Mouse (Mus musculus) testis, adult 2 months (tissue): Measurements from ENCODE around the gene Tmem54. TPM values are rescaled to one million over a fixed set of nuclear protein-coding genes. Genes with fewer than 3 reads are reported as not detected.
A peak's percentile ranks its signal among the peaks of the same experiment; 100 is the strongest.

ENCODE experiments used
- H3K27ac ChIP-seq: fragments of 200-500 bp; 2 replicates; pipeline ENCODE4 v1.5.1; 2012; ENCODE audit warnings: low read depth, low read length; ENCODE audit not compliant: control insufficient read depth, insufficient read depth
- H3K27me3 ChIP-seq: fragments of 200-500 bp; 2 replicates; pipeline ENCODE4 v1.6.1; 2012; ENCODE audit warnings: mild to moderate bottlenecking, low read length, moderate library complexity; ENCODE audit not compliant: control insufficient read depth, insufficient read depth
- H3K36me3 ChIP-seq: fragments of 200-500 bp; 2 replicates; pipeline ENCODE4 v1.6.1; 2012; ENCODE audit warnings: mild to moderate bottlenecking, low read length; ENCODE audit not compliant: control insufficient read depth, insufficient read depth
- H3K4me1 ChIP-seq: fragments of 200-500 bp; 2 replicates; pipeline ENCODE4 v1.6.1; 2012; ENCODE audit warnings: low read length; ENCODE audit not compliant: control insufficient read depth, insufficient read depth
- H3K4me3 ChIP-seq: fragments of 200-500 bp; 2 replicates; pipeline ENCODE4 v1.5.1; 2012; ENCODE audit warnings: low read depth, mild to moderate bottlenecking, low read length, moderate library complexity, mixed read lengths; ENCODE audit not compliant: control insufficient read depth
- CTCF ChIP-seq: fragments of 200-500 bp; IDR thresholded peaks from 2 replicates; pipeline ENCODE4 v1.5.1; 2012; ENCODE audit warnings: low read depth, mild to moderate bottlenecking, inconsistent platforms, low read length, moderate library complexity; ENCODE audit not compliant: control insufficient read depth, insufficient read depth, insufficient replicate concordance
- POLR2A ChIP-seq: fragments of 200-500 bp; IDR thresholded peaks from 2 replicates; pipeline ENCODE4 v1.6.1; 2012; ENCODE audit warnings: low read depth, mild to moderate bottlenecking, inconsistent platforms, low read length, moderate library complexity; ENCODE audit not compliant: control insufficient read depth
- polyA plus RNA-seq: library from polyadenylated mRNA; depleted of rRNA; stranded (reverse); fragments of >200 nt; gene quantifications from 2 replicates; pipeline ENCODE4 v1.2.3, GENCODE M21; 2012

Gene Tmem54
- polyA plus RNA-seq, 1 experiment: 0.42 TPM

- TF ChIP-seq POLR2A: no peak
- Histone ChIP-seq H3K4me3 (no peak overlapping the region), H3K4me1 (peaks cover 21% of the 10 kb centered on the region), H3K36me3 (no peaks in the 10 kb centered on the region), H3K27me3 (no peaks in the 10 kb centered on the region), H3K27ac (no peak overlapping the region)
Observed at GRCm38 (mm10) chr4:129122719-129123118, 17.4 kb downstream of the Tmem54 start.

- TF ChIP-seq POLR2A (no peak), CTCF (no peak)
Observed at GRCm38 (mm10) chr4:129124652-129125146, 19.4 kb downstream of the Tmem54 start.

GRCm38 (mm10) chr4:129125736-129126451 is 20.5 kb downstream of the Tmem54 start:
- Histone ChIP-seq H3K4me3 (peak overlapping the region; percentile 16), H3K36me3 (no peaks in the 10 kb centered on the region), H3K27me3 (no peaks in the 10 kb centered on the region; the same call in 1 of the 2 replicates), H3K4me1 (peaks cover 28% of the 10 kb centered on the region), H3K27ac (no peak overlapping the region)
- TF ChIP-seq POLR2A: peak; percentile 32; the same call in 1 of the 2 replicates
- TF ChIP-seq CTCF: no peak

More at GRCm38 (mm10) chr4:129124652-129125146, 19.4 kb downstream of the Tmem54 start:
- peaks cover 24% of the 10 kb centered on the region for H3K4me1 ChIP-seq
- no peaks in the 10 kb centered on the region for H3K36me3 ChIP-seq
- H3K27me3 ChIP-seq: no peaks in the 10 kb centered on the region
- H3K4me3 ChIP-seq: no peak overlapping the region
- no peak overlapping the region for H3K27ac ChIP-seq

GRCm38 (mm10) chr4:129128582-129129338 is 23.4 kb downstream of the Tmem54 start:
- TF ChIP-seq CTCF (no peak), POLR2A (no peak)
- Histone ChIP-seq H3K27me3 (no peaks in the 10 kb centered on the region; the same call in 1 of the 2 replicates), H3K4me3 (no peak overlapping the region), H3K4me1 (peaks cover 27% of the 10 kb centered on the region), H3K36me3 (no peaks in the 10 kb centered on the region), H3K27ac (no peak overlapping the region)

- no peak for TF ChIP-seq CTCF
- TF ChIP-seq POLR2A: no peak
- Histone ChIP-seq H3K27ac (no peak overlapping the region), H3K4me1 (peaks cover 27% of the 10 kb centered on the region), H3K27me3 (no peaks in the 10 kb centered on the region; the same call in 1 of the 2 replicates), H3K4me3 (no peak overlapping the region), H3K36me3 (no peaks in the 10 kb centered on the region)
Observed at GRCm38 (mm10) chr4:129129387-129129786, 24.0 kb downstream of the Tmem54 start.

GRCm38 (mm10) chr4:129130149-129130548 is 24.8 kb downstream of the Tmem54 start:
- Histone ChIP-seq H3K27ac (no peak overlapping the region), H3K4me3 (peak overlapping the region; percentile 33), H3K4me1 (peaks cover 24% of the 10 kb centered on the region), H3K36me3 (no peaks in the 10 kb centered on the region), H3K27me3 (no peaks in the 10 kb centered on the region; the same call in 1 of the 2 replicates)
- TF ChIP-seq POLR2A: no peak
- TF ChIP-seq CTCF: peak; percentile 80

- H3K27me3 ChIP-seq: no peaks in the 10 kb centered on the region; the same call in 1 of the 2 replicates
- H3K27ac ChIP-seq: no peak overlapping the region
- no peak for TF ChIP-seq CTCF
- no peak for TF ChIP-seq POLR2A
- H3K36me3 ChIP-seq: no peaks in the 10 kb centered on the region
- peaks cover 17% of the 10 kb centered on the region for H3K4me1 ChIP-seq
- peak overlapping the region; percentile 6 for H3K4me3 ChIP-seq
Observed at GRCm38 (mm10) chr4:129130755-129131303, 25.5 kb downstream of the Tmem54 start.
